Comparison of ENCODE assay signal across 17 mouse cellular contexts in genomic region chr5:137078041-137078440, GRCm38 (mm10). TPM values are rescaled to one million over a fixed set of nuclear protein-coding genes. Genes with fewer than 3 reads are reported as not detected.
DNase-seq lines count a peak whose midpoint lies in the region; ATAC-seq and TF ChIP-seq lines count a peak whose summit lies in the region.
"Had no signal": no experiment of that assay in that cellular context is flagged by ENCODE, and none has a peak within 500 bp of the region (broad histone marks: within the 10 kb centered on the region; RNA-seq: fewer than 3 reads in every experiment).

No protein-coding gene starts in this region.

- H3K9me3 ChIP-seq in heart, embryonic 10.5 days: no peaks in the 10 kb centered on the region
- H3K9me3 ChIP-seq in heart, embryonic 16.5 days (replicated peaks; ENCODE audit: control insufficient read depth, low read length): no peaks in the 10 kb centered on the region
- H3K9me3 ChIP-seq: forebrain, embryonic 10.5 days; hindbrain, embryonic 15.5 days; limb, embryonic 10.5 days; midbrain, embryonic 15.5 days; neural tube, embryonic 12.5 days had no signal

- H3K4me2 ChIP-seq in heart, embryonic 16.5 days (ENCODE audit: low read depth, low read length): no peak overlapping the region
- H3K4me2 ChIP-seq: hindbrain, embryonic 15.5 days; midbrain, embryonic 15.5 days; neural tube, embryonic 12.5 days had no signal

- intact Hi-C loops in heart, postnatal 25 days (cut with DNase I): no loop called here
- intact Hi-C loops in left cerebral cortex, adult 2 months (cut with DNase I): no loop called here

- H3K27me3 ChIP-seq in heart, embryonic 10.5 days (ENCODE audit: insufficient read depth, poor library complexity, severe bottlenecking): no peaks in the 10 kb centered on the region
- H3K27me3 ChIP-seq in heart, embryonic 16.5 days (ENCODE audit: control insufficient read depth, insufficient read depth, low read length): no peaks in the 10 kb centered on the region
- H3K27me3 ChIP-seq: hindbrain, embryonic 15.5 days; midbrain, embryonic 15.5 days; neural tube, embryonic 12.5 days had no signal

- H3K4me3 ChIP-seq in heart, embryonic 10.5 days: no peak overlapping the region
- no peak overlapping the region for H3K4me3 ChIP-seq in heart, embryonic 16.5 days (ENCODE audit: low read length)
- H3K4me3 ChIP-seq in left cerebral cortex, adult 2 months: no peak overlapping the region
- H3K4me3 ChIP-seq: forebrain, embryonic 10.5 days; hindbrain, embryonic 15.5 days; limb, embryonic 10.5 days; midbrain, embryonic 15.5 days; neural tube, embryonic 12.5 days had no signal

- H3K9ac ChIP-seq in heart, embryonic 16.5 days (ENCODE audit: low read length): 0 out of 2 replicates have a peak overlapping the region, but pooled peaks have one; percentile 5
- H3K9ac ChIP-seq: hindbrain, embryonic 15.5 days; midbrain, embryonic 15.5 days; neural tube, embryonic 12.5 days had no signal

- no peaks in the 10 kb centered on the region for H3K36me3 ChIP-seq in heart, embryonic 10.5 days
- no peaks in the 10 kb centered on the region for H3K36me3 ChIP-seq in heart, embryonic 16.5 days (ENCODE audit: control insufficient read depth, insufficient read depth)
- H3K36me3 ChIP-seq: forebrain, embryonic 10.5 days; hindbrain, embryonic 15.5 days; limb, embryonic 10.5 days; midbrain, embryonic 15.5 days; neural tube, embryonic 12.5 days had no signal

- TF ChIP-seq CTCF in left cerebral cortex, adult 2 months (IDR thresholded peaks at IDR 0.05): no peak

- H3K4me1 ChIP-seq in heart, embryonic 10.5 days: peaks cover 70% of the 10 kb centered on the region
- peaks cover 49% of the 10 kb centered on the region for H3K4me1 ChIP-seq in heart, embryonic 16.5 days (ENCODE audit: control insufficient read depth, insufficient read depth, low read length)
- H3K4me1 ChIP-seq: neural tube, embryonic 12.5 days had no signal

- WGBS in heart, embryonic 10.5 days: 87% methylated on average over 14 of the region's 14 CpGs
- WGBS in heart, embryonic 16.5 days: 77% methylated on average over 14 of the region's 14 CpGs

- no peak for DNase-seq in heart, embryonic 10.5 days (ENCODE audit: low spot score)
- DNase-seq in heart, postnatal 25 days (ENCODE audit: low spot score): no peak
- peak; percentile 52 for DNase-seq in adipocyte (ENCODE audit: low spot score)
- peak; percentile 56 to 83 for DNase-seq in lung, postnatal 4 days
- DNase-seq in cerebellum, adult 18-20 months: no peak
- no peak for DNase-seq in left cerebral cortex, adult 2 months (ENCODE audit: extremely low spot score in 1 of 2, low spot score in 2 of 2)
- DNase-seq: cerebellum, adult 9-11 months; spleen, adult 18-20 months; thymus, adult 18-20 months had no signal

- peak overlapping the region; percentile 92 for H3K27ac ChIP-seq in heart, embryonic 10.5 days
- H3K27ac ChIP-seq in heart, embryonic 16.5 days (ENCODE audit: low read length): peak overlapping the region; percentile 79
- H3K27ac ChIP-seq in left cerebral cortex, adult 2 months: no peak overlapping the region
- H3K27ac ChIP-seq: forebrain, embryonic 10.5 days; hindbrain, embryonic 15.5 days; limb, embryonic 10.5 days; macrophage; midbrain, embryonic 15.5 days; neural tube, embryonic 12.5 days had no signal

- ATAC-seq in heart, embryonic 16.5 days (replicated peaks; ENCODE audit: extremely low read depth, insufficient read depth, low FRiP score): no peak
- ATAC-seq: activated CD4-positive, CD25-positive, alpha-beta regulatory T cell, adult 4 months; midbrain, embryonic 15.5 days had no signal

RNA-seq across cellular contexts. Expression of gene Serpine1, which starts 6.0 kb away (rescaled TPM):
- polyA plus RNA-seq in heart, embryonic 10.5 days (2016; fragmentation: Nextera tagmentation; extraction: Ambion mirVana): 0.07 and 0.51 TPM in 2 replicates
- 10 to 100 TPM; 18.3 to 27.6 TPM for total RNA-seq in heart, postnatal 25 days (2021)
- 1.1 and 1.3 TPM in 2 replicates for polyA plus RNA-seq in heart, embryonic 16.5 days (2015; fragmentation: Nextera tagmentation; extraction: Ambion mirVana)
- 1 to 10 TPM in 1 of 2 experiments, under 1 TPM in 1; 0.91 to 1.1 TPM for total RNA-seq in left cerebral cortex, adult 2 months (2021)
- polyA plus RNA-seq: activated CD4-positive, CD25-positive, alpha-beta regulatory T cell, adult 4 months had no signal

RNA-seq across cellular contexts. Expression of gene Ap1s1, which starts 32.1 kb away (rescaled TPM):
- polyA plus RNA-seq in heart, embryonic 10.5 days (2016; fragmentation: Nextera tagmentation; extraction: Ambion mirVana): 177 and 178 TPM in 2 replicates
- total RNA-seq in heart, postnatal 25 days (2021): 10 to 100 TPM; 34.4 to 43.0 TPM
- polyA plus RNA-seq in heart, embryonic 16.5 days (2015; fragmentation: Nextera tagmentation; extraction: Ambion mirVana): 133 and 148 TPM in 2 replicates
- 100 to 1,000 TPM; 349 to 354 TPM for total RNA-seq in left cerebral cortex, adult 2 months (2021)

RNA-seq across cellular contexts. Expression of gene Trim56, which starts 38.0 kb away (rescaled TPM):
- polyA plus RNA-seq in heart, embryonic 10.5 days (2016; fragmentation: Nextera tagmentation; extraction: Ambion mirVana): 6.4 and 7.4 TPM in 2 replicates
- 10 to 100 TPM; 18.0 to 22.0 TPM for total RNA-seq in heart, postnatal 25 days (2021)
- 7.1 and 7.2 TPM in 2 replicates for polyA plus RNA-seq in heart, embryonic 16.5 days (2015; fragmentation: Nextera tagmentation; extraction: Ambion mirVana)
- 1 to 10 TPM; 4.3 to 5.7 TPM for total RNA-seq in left cerebral cortex, adult 2 months (2021)

RNA-seq across cellular contexts. Expression of gene Vgf, which starts 51.8 kb away (rescaled TPM):
- not detected in 2 replicates for polyA plus RNA-seq in heart, embryonic 10.5 days (2016; fragmentation: Nextera tagmentation; extraction: Ambion mirVana)
- not detected for total RNA-seq in heart, postnatal 25 days (2021)
- 0.09 TPM in 1 of 2 replicates, not detected in the other for polyA plus RNA-seq in heart, embryonic 16.5 days (2015; fragmentation: Nextera tagmentation; extraction: Ambion mirVana)
- total RNA-seq in left cerebral cortex, adult 2 months (2021): 100 to 1,000 TPM; 433 to 446 TPM
- polyA plus RNA-seq: activated CD4-positive, CD25-positive, alpha-beta regulatory T cell, adult 4 months; macrophage had no signal

Comparison
In these comparisons a context has a peak if more than half of its experiments do, and no peak if none do; other contexts are left out.
1. DNase-seq: peak in adipocyte (single experiment) and lung, postnatal 4 days (2 of 2); none in heart, embryonic 10.5 days (single experiment), heart, postnatal 25 days (single experiment), cerebellum, adult 18-20 months (0 of 2) and left cerebral cortex, adult 2 months (0 of 2).
2. RNA of gene Serpine1, which starts 6.0 kb away (total RNA-seq): 18.3 to 27.6 TPM in heart, postnatal 25 days; 0.91 to 1.1 TPM in left cerebral cortex, adult 2 months; every median in the first group is over 4 times any median in the second.
3. RNA of gene Ap1s1, which starts 32.1 kb away (total RNA-seq): 349 to 354 TPM in left cerebral cortex, adult 2 months; 34.4 to 43.0 TPM in heart, postnatal 25 days; every median in the first group is over 4 times any median in the second.